Mouse (Mus musculus) CH12.LX (cell line): Measurements from ENCODE around the gene Zswim4. TPM values are rescaled to one million over a fixed set of nuclear protein-coding genes. Genes with fewer than 3 reads are reported as not detected.

Experiments
- DNase-seq: peaks from one replicate; pipeline ENCODE4 v3.0.0-alpha.2; 2013; ENCODE audit errors: extremely low read depth
- H3K27ac ChIP-seq: 2 replicates; pipeline ENCODE4 v1.5.1; 2012; ENCODE audit warnings: low read depth, mild to moderate bottlenecking, control low read depth, moderate library complexity; ENCODE audit not compliant: insufficient read depth
- H3K27me3 ChIP-seq: replicated peaks from 2 replicates; pipeline ENCODE3; 2012; ENCODE audit warnings: inconsistent platforms
- H3K36me3 ChIP-seq, 2 experiments: replicated peaks in 1 of 2; 2 replicates each; pipeline versions ENCODE3 to v1.6.1; 2012; ENCODE audit warnings: inconsistent platforms in 1 of 2, low read length in 1 of 2, mild to moderate bottlenecking in 1 of 2, mixed read lengths in 1 of 2, moderate library complexity in 1 of 2; ENCODE audit not compliant: control insufficient read depth in 1 of 2, insufficient read depth in 1 of 2
- H3K4me1 ChIP-seq, 2 experiments: 2 replicates each; pipeline ENCODE4 v1.6.1; 2012; ENCODE audit warnings: inconsistent platforms in 1 of 2, moderate library complexity in 1 of 2; ENCODE audit not compliant: insufficient read depth in 2 of 2, control insufficient read depth in 1 of 2
- H3K4me2 ChIP-seq: 2 replicates; pipeline ENCODE4 v1.6.1; 2012; ENCODE audit warnings: low read depth, mild to moderate bottlenecking, control low read depth; ENCODE audit not compliant: poor library complexity, insufficient read depth, severe bottlenecking
- H3K4me3 ChIP-seq, 3 experiments: fragments of 150-350 bp in 1 of 3; sonication (generic) in 1 of 3; replicated peaks in 1 of 3; 2 replicates each; pipeline versions ENCODE3 to v1.5.1; 2011 to 2012; ENCODE audit warnings: low read depth in 2 of 3, low read length in 2 of 3, mild to moderate bottlenecking in 2 of 3, moderate library complexity in 2 of 3, control low read depth in 1 of 3, improper control_type of control experiment in 1 of 3, inconsistent platforms in 1 of 3, mixed read lengths in 1 of 3; ENCODE audit not compliant: poor library complexity in 1 of 3
- H3K79me2 ChIP-seq: replicated peaks from 2 replicates; pipeline ENCODE4 v1.6.1; 2012; ENCODE audit warnings: mild to moderate bottlenecking, moderate library complexity; ENCODE audit not compliant: control insufficient read depth, poor library complexity, insufficient read depth, severe bottlenecking; ENCODE audit errors: extremely low read depth
- H3K9ac ChIP-seq: 2 replicates; pipeline ENCODE4 v1.6.1; 2012; ENCODE audit warnings: low read depth, mild to moderate bottlenecking, control low read depth, moderate library complexity; ENCODE audit not compliant: insufficient read depth
- H3K9me3 ChIP-seq: replicated peaks from 2 replicates; pipeline ENCODE3; 2012; ENCODE audit warnings: low read length, inconsistent platforms, mixed read lengths
- E2F4 ChIP-seq: IDR thresholded peaks from 2 replicates; pipeline ENCODE4 v1.6.1; 2011; ENCODE audit warnings: low read depth, low read length, improper control_type of control experiment; ENCODE audit not compliant: insufficient replicate concordance
- EP300 ChIP-seq: IDR thresholded peaks from 2 replicates; pipeline ENCODE4 v1.6.1; 2011; ENCODE audit warnings: low read length, improper control_type of control experiment
- ETS1 ChIP-seq: conservative IDR thresholded peaks from 2 replicates; pipeline ENCODE4 v1.6.1; 2012; ENCODE audit warnings: low read depth, mild to moderate bottlenecking, inconsistent platforms, low read length, improper control_type of control experiment, moderate library complexity
- GABPA ChIP-seq: IDR thresholded peaks from 2 replicates; pipeline ENCODE4 v1.6.1; 2012; ENCODE audit warnings: low read depth, low read length, improper control_type of control experiment, inconsistent platforms; ENCODE audit not compliant: insufficient replicate concordance
- JUN ChIP-seq: IDR thresholded peaks from 2 replicates; pipeline ENCODE4 v1.6.1; 2011; ENCODE audit warnings: low read depth, mild to moderate bottlenecking, low read length, improper control_type of control experiment, moderate library complexity; ENCODE audit not compliant: insufficient read depth
- MAX ChIP-seq: IDR thresholded peaks from 2 replicates; pipeline ENCODE4 v1.6.1; 2011; ENCODE audit warnings: low read length, improper control_type of control experiment
- MAZ ChIP-seq: IDR thresholded peaks from 2 replicates; pipeline ENCODE4 v1.6.1; 2012; ENCODE audit warnings: low read depth, mild to moderate bottlenecking, inconsistent platforms, low read length, improper control_type of control experiment, moderate library complexity
- PAX5 ChIP-seq: IDR thresholded peaks from 2 replicates; pipeline ENCODE4 v1.6.1; 2012; ENCODE audit warnings: low read length, inconsistent platforms, mixed read lengths
- RAD21 ChIP-seq: IDR thresholded peaks from 2 replicates; pipeline ENCODE4 v1.6.1; 2011; ENCODE audit warnings: low read depth, mild to moderate bottlenecking, low read length, improper control_type of control experiment, moderate library complexity
- RCOR1 ChIP-seq: conservative IDR thresholded peaks from 2 replicates; pipeline ENCODE4 v1.6.1; 2012; ENCODE audit warnings: low read depth, mild to moderate bottlenecking, inconsistent platforms, low read length, improper control_type of control experiment
- SIN3A ChIP-seq: IDR thresholded peaks from 2 replicates; pipeline ENCODE4 v1.6.1; 2012; ENCODE audit warnings: low read length, improper control_type of control experiment, inconsistent platforms
- SMC3 ChIP-seq: IDR thresholded peaks from 2 replicates; pipeline ENCODE4 v1.6.1; 2011; ENCODE audit warnings: low read depth, low read length, improper control_type of control experiment
- TBP ChIP-seq: conservative IDR thresholded peaks from 2 replicates; pipeline ENCODE4 v1.6.1; 2011; ENCODE audit warnings: low read depth, low read length, improper control_type of control experiment
- USF2 ChIP-seq: conservative IDR thresholded peaks from 2 replicates; pipeline ENCODE4 v1.6.1; 2011; ENCODE audit warnings: low read depth, low read length, improper control_type of control experiment
- ZMIZ1 ChIP-seq: IDR thresholded peaks from 2 replicates; pipeline ENCODE4 v1.6.1; 2012; ENCODE audit warnings: low read depth, mild to moderate bottlenecking, inconsistent platforms, low read length, improper control_type of control experiment
- dilution Hi-C: fragments of 300-500 bp; cut with MboI; formaldehyde crosslinking; loops from 2 replicates; pipeline ENCODE4 v1.14.3; 2020; ENCODE audit warnings: low sequenced_read_pairs; ENCODE audit not compliant: extremely low pct_unique_long_range_greater_than_20kb, extremely low pct_ligation_motif_present
- in situ Hi-C: fragments of 300-500 bp; cut with MboI; formaldehyde crosslinking; loops from 3 replicates; pipeline ENCODE4 v1.14.3; 2019; ENCODE audit warnings: low sequenced_read_pairs, low pct_ligation_motif_present, low pct_unique_long_range_greater_than_20kb, mixed read lengths
- polyA plus RNA-seq: library from polyadenylated mRNA; unstranded; fragments of >175 nt; gene quantifications from 2 replicates; pipeline ENCODE4 v1.2.1, GENCODE M21; 2012; ENCODE audit warnings: low read depth; ENCODE audit not compliant: insufficient read length
- total RNA-seq, 2 experiments: library from RNA; depleted of rRNA; stranded (reverse); fragments of 300-350 nt in 1 of 2; fragments of >200 nt in 1 of 2; gene quantifications; 2 replicates each; pipeline ENCODE4 v1.2.3; 2012 to 2014

Gene Zswim4
- total and polyA plus RNA-seq, 3 experiments = 4.9 to 9.7 (median 9.1) TPM

DNA sequence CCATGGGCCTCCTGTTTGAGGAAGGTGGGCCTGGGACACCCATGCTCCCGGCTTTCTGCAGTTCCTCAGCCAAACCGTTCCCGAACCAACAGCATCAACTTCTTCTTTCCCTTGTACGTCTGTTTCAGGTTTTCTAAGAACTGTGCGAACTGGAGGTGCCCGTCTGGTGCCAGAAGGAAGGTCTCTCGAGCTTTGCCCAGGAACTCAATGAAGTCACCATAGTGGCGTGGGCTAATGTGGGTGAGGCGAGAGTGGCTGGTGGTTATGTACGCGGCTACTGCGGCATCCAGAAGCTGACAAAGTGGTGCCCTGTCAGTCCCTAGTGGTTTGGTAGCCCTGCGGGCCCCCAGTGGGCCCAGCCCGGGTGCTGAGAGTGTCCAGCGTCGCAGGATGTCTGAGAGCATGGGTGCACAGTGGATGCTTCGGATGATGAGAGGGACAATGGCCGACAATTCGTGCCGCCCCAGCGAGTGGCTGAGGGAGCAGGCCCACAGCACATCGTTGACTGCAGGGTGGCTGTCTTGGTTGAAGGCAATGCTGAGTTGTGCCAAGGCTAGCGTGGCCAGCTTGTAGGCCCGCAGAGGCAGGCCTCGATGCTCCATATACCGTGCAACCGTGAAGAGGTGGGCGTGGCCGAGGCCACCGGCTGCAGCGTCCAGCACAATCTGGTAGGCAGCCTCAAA lies 24.8 kb downstream of the Zswim4 start:
- Histone ChIP-seq H3K9me3 (no peaks in the 10 kb centered on the region), H3K4me1 (peaks cover 12 to 23% of the 10 kb centered on the region in 2 experiments), H3K36me3 (peaks cover 66 to 92% of the 10 kb centered on the region in 2 experiments), H3K4me3 (no peak overlapping the region)
- in situ Hi-C loops (loop anchor here (25.0 kb wide), 1 partner anchor 150 kb away; no protein-coding TSS in a partner anchor), dilution Hi-C loops (no loop called here)
- no peak for TF ChIP-seq RAD21
- no peak for TF ChIP-seq JUN
- TF ChIP-seq USF2 = no peak
- no peak for TF ChIP-seq EP300
- no peak for TF ChIP-seq ZMIZ1
- TF ChIP-seq E2F4 = no peak
- TF ChIP-seq SMC3 = no peak
- TF ChIP-seq, all 38 proteins: peak for 0
- H3K27me3 ChIP-seq = no peaks in the 10 kb centered on the region
- H3K27ac ChIP-seq = no peak overlapping the region
- DNase-seq = no peak
- H3K79me2 ChIP-seq = no peaks in the 10 kb centered on the region
- no peak overlapping the region for H3K4me2 ChIP-seq
- H3K9ac ChIP-seq = no peak overlapping the region

DNA sequence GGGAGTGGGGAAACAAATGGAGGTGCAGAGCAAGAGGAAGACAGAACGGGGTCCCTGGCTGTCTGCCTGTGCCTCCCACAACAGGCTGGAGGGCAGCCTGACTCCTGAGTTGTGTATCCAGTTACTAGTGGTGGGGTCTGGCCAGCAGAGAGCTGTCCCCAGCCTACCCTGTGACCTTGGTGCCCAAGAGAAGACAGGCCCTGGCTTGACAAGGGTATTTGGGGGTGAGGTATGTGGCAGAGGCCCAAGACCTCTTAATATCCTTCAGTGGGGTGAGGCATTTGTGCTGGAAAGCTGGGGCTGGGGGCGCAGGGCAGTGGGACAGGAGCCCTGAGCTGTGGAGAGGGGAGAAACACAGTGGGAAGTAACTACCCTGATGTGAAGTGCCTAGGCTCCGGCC lies 25.7 kb downstream of the Zswim4 start:
- Histone ChIP-seq H3K9me3 (no peaks in the 10 kb centered on the region), H3K4me3 (no peak overlapping the region), H3K79me2 (0 out of 2 replicates have a peak, but pooled peaks cover 3% of the 10 kb centered on the region), H3K9ac (no peak overlapping the region), H3K27me3 (no peaks in the 10 kb centered on the region), H3K4me1 (peaks cover 12 to 27% of the 10 kb centered on the region in 2 experiments), H3K4me2 (no peak overlapping the region), H3K36me3 (peaks cover 65 to 92% of the 10 kb centered on the region in 2 experiments), H3K27ac (no peak overlapping the region)
- TF ChIP-seq TBP (no peak), GABPA (no peak), SMC3 (no peak), RCOR1 (no peak), PAX5 (no peak), MAX (no peak), ZMIZ1 (no peak), MAZ (no peak), ETS1 (no peak), SIN3A (no peak), JUN (no peak), E2F4 (no peak)
- no peak for DNase-seq
- in situ Hi-C loops = loop anchor here (25.0 kb wide), 1 partner anchor 151 kb away; no protein-coding TSS in a partner anchor
- dilution Hi-C loops = no loop called here
